Mouse (Mus musculus): ENCODE measurements around the gene Tgfb2.

- TF ChIP-seq CTCF (conservative IDR thresholded peaks at IDR 0.05; ENCODE audit: insufficient read depth, insufficient read length, low read depth, low read length) (no peak), POLR2A (IDR thresholded peaks at IDR 0.05; ENCODE audit: low read depth, low read length) (no peak)
These were observed 44.4 kb downstream of the Tgfb2 start for GRCm38 (mm10) chr1:186661206-186661921.

Data from kidney, adult 2 months (tissue).